Mouse (Mus musculus) intestine, embryonic 16.5 days (tissue): Measurements from ENCODE around the gene Asb4. TPM values are rescaled to one million over a fixed set of nuclear protein-coding genes. Genes with fewer than 3 reads are reported as not detected.

Experiments used
- ATAC-seq: fragments of 200-750 bp; cut with Nextera tagmentation; 2 replicates; pipeline ENCODE4 v1.8.0; 2017; ENCODE audit warnings: moderate TSS enrichment, moderate library complexity
- H3K27ac ChIP-seq: fragments of 300-500 bp; sonication (generic); 2 replicates; pipeline ENCODE4 v1.5.1; 2014; ENCODE audit warnings: mild to moderate bottlenecking, low read length
- H3K27me3 ChIP-seq: fragments of 300-500 bp; sonication (generic); replicated peaks from 2 replicates; pipeline ENCODE4 v1.6.1; 2014; ENCODE audit warnings: low read length, control low read depth, mixed read lengths; ENCODE audit not compliant: control insufficient read depth, insufficient read depth
- H3K36me3 ChIP-seq: fragments of 300-500 bp; sonication (generic); 2 replicates; pipeline ENCODE4 v1.6.1; 2014; ENCODE audit warnings: low read length, control low read depth; ENCODE audit not compliant: control insufficient read depth, insufficient read depth
- H3K4me1 ChIP-seq: fragments of 300-500 bp; sonication (generic); 2 replicates; pipeline ENCODE4 v1.6.1; 2014; ENCODE audit warnings: low read length, control low read depth, mixed read lengths; ENCODE audit not compliant: control insufficient read depth, insufficient read depth
- H3K4me2 ChIP-seq: fragments of 300-500 bp; sonication (generic); 2 replicates; pipeline ENCODE4 v1.6.1; 2014; ENCODE audit warnings: low read depth, low read length, control low read depth
- H3K4me3 ChIP-seq: fragments of 300-500 bp; sonication (generic); 2 replicates; pipeline ENCODE4 v1.5.1; 2014; ENCODE audit warnings: mild to moderate bottlenecking, low read length
- H3K9ac ChIP-seq: fragments of 300-500 bp; sonication (generic); 2 replicates; pipeline ENCODE4 v1.6.1; 2014; ENCODE audit warnings: low read depth, low read length
- H3K9me3 ChIP-seq: fragments of 300-500 bp; sonication (generic); 2 replicates; pipeline ENCODE4 v1.6.1; 2016; ENCODE audit warnings: low read length, control low read depth; ENCODE audit not compliant: control insufficient read depth
- WGBS: fragments of 180-500 bp; shearing (Covaris S2); extraction: QIAGEN DNeasy Blood & Tissue Kit; methylation state at CpG from one replicate; pipeline ENCODE4 v1.1.7; 2014; 5-methylcytosine and 5-hydroxymethylcytosine counted together
- polyA plus RNA-seq: library from polyadenylated mRNA; unstranded; fragments of >200 nt; fragmentation: Nextera tagmentation; extraction: Ambion mirVana; gene quantifications from 2 replicates; pipeline ENCODE4 v1.2.1, GENCODE M21; 2015

Asb4 gene
- polyA plus RNA-seq, 1 experiment from 2014 or later: 14.0 TPM

GRCm38 (mm10) chr6:5387396-5387795 lies 4.2 kb downstream of the Asb4 start:
- Histone ChIP-seq H3K4me2 (no peak overlapping the region), H3K9ac (no peak overlapping the region), H3K9me3 (no peaks in the 10 kb centered on the region), H3K27me3 (no peaks in the 10 kb centered on the region), H3K4me3 (no peak overlapping the region), H3K36me3 (no peaks in the 10 kb centered on the region), H3K4me1 (peaks cover 10% of the 10 kb centered on the region), H3K27ac (no peak overlapping the region)
- 73% methylated on average over 2 of the region's 2 CpGs for WGBS
- ATAC-seq: no peak

- Histone ChIP-seq H3K4me1 (no peaks in the 10 kb centered on the region), H3K9ac (peak overlapping the region; percentile 52; the same call in 1 of the 2 replicates), H3K36me3 (no peaks in the 10 kb centered on the region), H3K27ac (peak overlapping the region; percentile 30; the same call in 1 of the 2 replicates), H3K4me2 (peak overlapping the region; percentile 62), H3K9me3 (no peaks in the 10 kb centered on the region), H3K27me3 (no peaks in the 10 kb centered on the region), H3K4me3 (peak overlapping the region; percentile 40)
- 6% methylated on average over 11 of the region's 11 CpGs for WGBS
- ATAC-seq: peak; percentile 42; the same call in 1 of the 2 replicates
Measured at GRCm38 (mm10) chr6:5390298-5390697, 7.1 kb downstream of the Asb4 start.

- peak overlapping the region; percentile 51; the same call in 1 of the 2 replicates for H3K9ac ChIP-seq
Measured at GRCm38 (mm10) chr6:5390952-5391351, 7.8 kb downstream of the Asb4 start.

GRCm38 (mm10) chr6:5394971-5395370 lies 11.8 kb downstream of the Asb4 start:
- 18% methylated on average over 4 of the region's 4 CpGs for WGBS
- no peak overlapping the region for H3K27ac ChIP-seq
- H3K9me3 ChIP-seq: no peaks in the 10 kb centered on the region
- ATAC-seq: no peak
- no peak overlapping the region for H3K4me2 ChIP-seq
- H3K4me3 ChIP-seq: no peak overlapping the region
- no peaks in the 10 kb centered on the region for H3K36me3 ChIP-seq
- H3K27me3 ChIP-seq: no peaks in the 10 kb centered on the region
- H3K9ac ChIP-seq: no peak overlapping the region
- H3K4me1 ChIP-seq: no peaks in the 10 kb centered on the region

More at GRCm38 (mm10) chr6:5390952-5391351, 7.8 kb downstream of the Asb4 start:
- no peaks in the 10 kb centered on the region for H3K27me3 ChIP-seq
- H3K36me3 ChIP-seq: no peaks in the 10 kb centered on the region
- no peaks in the 10 kb centered on the region for H3K4me1 ChIP-seq
- no peak for ATAC-seq
- peak overlapping the region; percentile 37; the same call in 1 of the 2 replicates for H3K4me2 ChIP-seq
- no peak overlapping the region for H3K27ac ChIP-seq
- peak overlapping the region; percentile 28; the same call in 1 of the 2 replicates for H3K4me3 ChIP-seq
- no peaks in the 10 kb centered on the region for H3K9me3 ChIP-seq
- whole genome bisulfite sequencing: 36% methylated on average over 10 of the region's 10 CpGs

- Histone ChIP-seq H3K4me1 (no peaks in the 10 kb centered on the region), H3K4me2 (no peak overlapping the region), H3K27ac (no peak overlapping the region), H3K27me3 (no peaks in the 10 kb centered on the region), H3K4me3 (no peak overlapping the region), H3K36me3 (no peaks in the 10 kb centered on the region), H3K9ac (no peak overlapping the region), H3K9me3 (no peaks in the 10 kb centered on the region)
- WGBS: 57% methylated on average over 3 of the region's 3 CpGs
- ATAC-seq: no peak
Measured at GRCm38 (mm10) chr6:5396797-5397196, 13.6 kb downstream of the Asb4 start.

- H3K9ac ChIP-seq: no peak overlapping the region
- 8% methylated on average over 3 of the region's 3 CpGs for WGBS
- no peaks in the 10 kb centered on the region for H3K36me3 ChIP-seq
- H3K27me3 ChIP-seq: no peaks in the 10 kb centered on the region
- peak; percentile 81 for ATAC-seq
- H3K27ac ChIP-seq: no peak overlapping the region
- H3K4me3 ChIP-seq: no peak overlapping the region
- H3K4me2 ChIP-seq: no peak overlapping the region
- H3K9me3 ChIP-seq: no peaks in the 10 kb centered on the region
- no peaks in the 10 kb centered on the region for H3K4me1 ChIP-seq
Measured at GRCm38 (mm10) chr6:5401394-5401793, 18.2 kb downstream of the Asb4 start.

- H3K9ac ChIP-seq: no peak overlapping the region
- H3K4me2 ChIP-seq: peak overlapping the region; percentile 25; the same call in 1 of the 2 replicates
- no peaks in the 10 kb centered on the region for H3K36me3 ChIP-seq
- no peak overlapping the region for H3K4me3 ChIP-seq
- H3K27ac ChIP-seq: no peak overlapping the region
- no peaks in the 10 kb centered on the region for H3K9me3 ChIP-seq
- H3K27me3 ChIP-seq: no peaks in the 10 kb centered on the region
- WGBS: 35% methylated on average over 18 of the region's 18 CpGs
- 0 out of 2 replicates have a peak, but pooled peaks cover 2% of the 10 kb centered on the region for H3K4me1 ChIP-seq
- ATAC-seq: no peak; the same call in 1 of the 2 replicates
Measured at GRCm38 (mm10) chr6:5403095-5403815, 20.1 kb downstream of the Asb4 start.

- no peaks in the 10 kb centered on the region for H3K27me3 ChIP-seq
- no peaks in the 10 kb centered on the region for H3K9me3 ChIP-seq
- H3K9ac ChIP-seq: no peak overlapping the region
- no peaks in the 10 kb centered on the region for H3K36me3 ChIP-seq
- H3K4me2 ChIP-seq: no peak overlapping the region
- H3K27ac ChIP-seq: no peak overlapping the region
- ATAC-seq: no peak
- no peak overlapping the region for H3K4me3 ChIP-seq
- 0 out of 2 replicates have a peak, but pooled peaks cover 4% of the 10 kb centered on the region for H3K4me1 ChIP-seq
- WGBS: 78% methylated on average over 6 of the region's 6 CpGs
Measured at GRCm38 (mm10) chr6:5404016-5404415, 20.8 kb downstream of the Asb4 start.

- Histone ChIP-seq H3K9ac (no peak overlapping the region), H3K27me3 (no peaks in the 10 kb centered on the region), H3K9me3 (no peaks in the 10 kb centered on the region), H3K4me1 (0 out of 2 replicates have a peak, but pooled peaks cover 4% of the 10 kb centered on the region), H3K4me2 (no peak overlapping the region), H3K4me3 (no peak overlapping the region), H3K27ac (no peak overlapping the region), H3K36me3 (no peaks in the 10 kb centered on the region)
- ATAC-seq: peak; percentile 58; the same call in 1 of the 2 replicates
- WGBS: 50% methylated on average over 8 of the region's 8 CpGs
Measured at GRCm38 (mm10) chr6:5408451-5409177, 25.4 kb downstream of the Asb4 start.
